Mouse (Mus musculus) stomach, postnatal 0 days (tissue): ENCODE measurements around the gene Mast4. TPM values are rescaled to one million over a fixed set of nuclear protein-coding genes. Genes with fewer than 3 reads are reported as not detected.

Experiments
- ATAC-seq: fragments of 200-750 bp; cut with Nextera tagmentation; 2 replicates; pipeline ENCODE4 v1.8.0; 2017; ENCODE audit not compliant: low FRiP score, low TSS enrichment
- DNase-seq: peaks from one replicate; pipeline ENCODE4 v3.0.0-alpha.2; 2016; ENCODE audit warnings: low spot score
- H3K27ac ChIP-seq: fragments of 300-500 bp; sonication (generic); replicated peaks from 2 replicates; pipeline ENCODE4 v1.5.1; 2014; ENCODE audit warnings: mild to moderate bottlenecking, control low read depth
- H3K27me3 ChIP-seq: fragments of 300-500 bp; sonication (generic); 2 replicates; pipeline ENCODE4 v1.6.1; 2014; ENCODE audit warnings: low read length; ENCODE audit not compliant: control insufficient read depth, insufficient read depth
- H3K36me3 ChIP-seq: fragments of 300-500 bp; sonication (generic); 2 replicates; pipeline ENCODE4 v1.6.1; 2014; ENCODE audit warnings: low read length, mixed read lengths; ENCODE audit not compliant: control insufficient read depth, insufficient read depth
- H3K4me1 ChIP-seq: fragments of 300-500 bp; sonication (generic); replicated peaks from 2 replicates; pipeline ENCODE4 v1.6.1; 2014; ENCODE audit warnings: antibody characterized with exemption; ENCODE audit not compliant: control insufficient read depth, insufficient read depth
- H3K4me2 ChIP-seq: fragments of 300-500 bp; sonication (generic); replicated peaks from 2 replicates; pipeline ENCODE4 v1.6.1; 2014; ENCODE audit warnings: low read depth, mild to moderate bottlenecking, control low read depth, moderate library complexity
- H3K4me3 ChIP-seq: fragments of 300-500 bp; sonication (generic); 2 replicates; pipeline ENCODE4 v1.5.1; 2014; ENCODE audit warnings: low read depth, low read length, control low read depth
- H3K9ac ChIP-seq: fragments of 300-500 bp; sonication (generic); 2 replicates; pipeline ENCODE4 v1.6.1; 2014; ENCODE audit warnings: mild to moderate bottlenecking, low read length, control low read depth, mixed read lengths
- H3K9me3 ChIP-seq: fragments of 300-500 bp; sonication (generic); 2 replicates; pipeline ENCODE4 v1.6.1; 2016; ENCODE audit warnings: low read length; ENCODE audit not compliant: control insufficient read depth
- CTCF ChIP-seq: IDR thresholded peaks from 2 replicates; pipeline ENCODE4 v1.5.1; 2016; ENCODE audit warnings: antibody characterized with exemption, low read depth, mild to moderate bottlenecking, moderate library complexity
- EP300 ChIP-seq: optimal IDR thresholded peaks from 2 replicates; pipeline ENCODE3; 2016; ENCODE audit warnings: antibody characterized with exemption
- WGBS: fragments of 180-500 bp; shearing (Covaris S2); extraction: QIAGEN DNeasy Blood & Tissue Kit; methylation state at CpG from one replicate; pipeline ENCODE4 v1.1.7; 2014; 5-methylcytosine and 5-hydroxymethylcytosine counted together
- polyA plus RNA-seq: library from polyadenylated mRNA; unstranded; fragments of >200 nt; fragmentation: Nextera tagmentation; extraction: Ambion mirVana; gene quantifications from 2 replicates; pipeline ENCODE4 v1.2.1, GENCODE M21; 2015

Mast4 gene
- polyA plus RNA-seq, 1 experiment from 2014 or later: 18.2 TPM

DNA sequence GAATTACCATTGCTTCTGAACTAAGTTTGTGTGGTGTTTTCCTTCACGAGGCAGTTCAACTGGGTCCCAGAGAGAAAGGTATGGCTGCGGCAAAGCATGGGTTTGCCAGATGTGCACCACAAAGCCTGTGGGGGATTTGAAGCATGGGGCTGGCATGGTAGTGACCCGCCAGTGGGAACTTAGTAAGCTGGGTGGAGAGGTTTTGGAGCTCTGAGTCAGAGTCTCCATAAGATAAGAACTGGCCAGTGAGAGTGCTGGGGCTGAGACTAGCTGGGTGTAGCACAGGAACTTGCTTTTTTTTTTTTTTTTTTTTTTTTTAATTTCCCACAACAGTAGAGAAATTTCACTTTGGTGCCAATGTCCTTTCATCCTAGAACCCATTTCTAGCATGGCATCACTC is 73.9 kb downstream of the Mast4 start:
- WGBS: 73% methylated on average over 3 of the region's 3 CpGs
- H3K4me1 ChIP-seq: no peaks in the 10 kb centered on the region
- no peak for ATAC-seq
- no peak for TF ChIP-seq EP300
- no peak for TF ChIP-seq CTCF
- H3K9me3 ChIP-seq: no peaks in the 10 kb centered on the region
- H3K27me3 ChIP-seq: no peaks in the 10 kb centered on the region
- DNase-seq: no peak
- H3K36me3 ChIP-seq: no peaks in the 10 kb centered on the region
- no peak overlapping the region for H3K4me3 ChIP-seq
- H3K9ac ChIP-seq: no peak overlapping the region
- H3K27ac ChIP-seq: no peak overlapping the region
- no peak overlapping the region for H3K4me2 ChIP-seq

DNA sequence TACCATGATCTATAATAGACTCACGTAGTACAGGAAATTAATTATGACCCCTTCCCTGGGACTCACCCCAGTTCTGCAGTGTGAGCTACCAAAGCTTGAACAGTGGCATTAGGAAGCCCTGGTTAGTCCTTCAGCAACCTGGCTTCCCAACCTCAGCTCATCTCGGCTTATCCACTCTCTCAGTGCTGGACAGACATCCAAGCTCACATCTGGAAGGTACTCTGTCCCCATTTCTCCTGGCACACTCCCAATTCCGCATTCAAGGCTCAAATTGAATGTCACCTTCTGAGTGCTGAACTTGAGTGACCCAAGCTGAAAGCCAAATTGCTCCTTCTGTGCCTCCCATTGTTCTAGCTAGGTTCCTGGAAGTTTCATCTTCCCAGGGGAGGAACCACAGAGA is 76.2 kb downstream of the Mast4 start:
- Histone ChIP-seq H3K4me3 (no peak overlapping the region), H3K27ac (no peak overlapping the region), H3K36me3 (no peaks in the 10 kb centered on the region), H3K27me3 (no peaks in the 10 kb centered on the region), H3K4me1 (no peaks in the 10 kb centered on the region), H3K9me3 (no peaks in the 10 kb centered on the region), H3K9ac (no peak overlapping the region), H3K4me2 (no peak overlapping the region)
- DNase-seq: no peak
- WGBS: 59% methylated on average over 3 of the region's 3 CpGs
- ATAC-seq: no peak
- TF ChIP-seq CTCF: no peak
- TF ChIP-seq EP300: no peak

DNA sequence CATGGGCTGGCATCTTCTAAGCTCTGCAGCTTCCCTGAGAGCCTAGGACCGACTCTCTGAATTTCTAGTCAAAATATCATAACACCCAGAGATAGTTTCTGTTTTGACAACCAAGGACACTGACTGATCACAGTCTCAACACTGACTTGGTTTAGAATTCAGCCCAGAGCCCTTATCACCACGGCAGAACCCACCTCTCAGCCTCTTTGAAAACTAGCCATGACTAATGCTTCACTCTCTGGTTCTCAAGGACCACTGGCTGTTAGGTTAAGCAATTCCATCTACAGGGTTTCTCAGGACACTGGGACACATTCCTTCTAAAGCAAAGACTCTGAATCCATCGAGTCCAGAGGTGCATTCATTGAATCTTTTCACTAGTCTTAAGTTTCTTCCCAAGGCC is 79.4 kb downstream of the Mast4 start:
- ATAC-seq (no peak), DNase-seq (no peak)
- Histone ChIP-seq H3K27ac (no peak overlapping the region), H3K9me3 (no peaks in the 10 kb centered on the region), H3K4me3 (no peak overlapping the region), H3K4me2 (no peak overlapping the region), H3K4me1 (no peaks in the 10 kb centered on the region), H3K9ac (no peak overlapping the region), H3K27me3 (no peaks in the 10 kb centered on the region), H3K36me3 (no peaks in the 10 kb centered on the region)
- no peak for TF ChIP-seq EP300
- TF ChIP-seq CTCF: no peak
- WGBS: 73% methylated on average over 3 of the region's 3 CpGs

DNA sequence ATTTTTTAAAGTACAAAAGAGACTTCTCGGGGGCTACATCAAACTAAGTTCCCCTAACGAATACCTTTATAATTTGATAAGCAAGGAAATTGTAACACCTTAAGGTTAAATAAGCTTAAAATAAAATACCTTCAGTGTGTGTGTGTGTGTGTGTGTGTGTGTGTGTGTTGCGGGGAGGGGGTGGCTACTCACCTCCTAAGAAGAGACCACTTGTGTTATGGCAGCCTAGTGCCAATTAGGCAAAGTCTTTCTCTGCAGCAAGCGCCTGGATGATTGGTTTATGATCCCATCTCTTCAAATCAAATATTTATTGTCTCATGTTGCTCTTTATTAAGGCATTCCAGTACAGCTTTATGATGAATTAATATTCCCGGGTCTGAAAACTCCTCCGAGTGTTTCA is 81.2 kb downstream of the Mast4 start:
- DNase-seq: no peak
- Histone ChIP-seq H3K27me3 (no peaks in the 10 kb centered on the region), H3K4me3 (no peak overlapping the region), H3K36me3 (no peaks in the 10 kb centered on the region), H3K9ac (no peak overlapping the region), H3K4me2 (no peak overlapping the region), H3K9me3 (no peaks in the 10 kb centered on the region), H3K4me1 (no peaks in the 10 kb centered on the region), H3K27ac (no peak overlapping the region)
- WGBS: 90% methylated on average over 6 of the region's 6 CpGs
- ATAC-seq: no peak
- TF ChIP-seq CTCF: no peak
- TF ChIP-seq EP300: no peak

DNA sequence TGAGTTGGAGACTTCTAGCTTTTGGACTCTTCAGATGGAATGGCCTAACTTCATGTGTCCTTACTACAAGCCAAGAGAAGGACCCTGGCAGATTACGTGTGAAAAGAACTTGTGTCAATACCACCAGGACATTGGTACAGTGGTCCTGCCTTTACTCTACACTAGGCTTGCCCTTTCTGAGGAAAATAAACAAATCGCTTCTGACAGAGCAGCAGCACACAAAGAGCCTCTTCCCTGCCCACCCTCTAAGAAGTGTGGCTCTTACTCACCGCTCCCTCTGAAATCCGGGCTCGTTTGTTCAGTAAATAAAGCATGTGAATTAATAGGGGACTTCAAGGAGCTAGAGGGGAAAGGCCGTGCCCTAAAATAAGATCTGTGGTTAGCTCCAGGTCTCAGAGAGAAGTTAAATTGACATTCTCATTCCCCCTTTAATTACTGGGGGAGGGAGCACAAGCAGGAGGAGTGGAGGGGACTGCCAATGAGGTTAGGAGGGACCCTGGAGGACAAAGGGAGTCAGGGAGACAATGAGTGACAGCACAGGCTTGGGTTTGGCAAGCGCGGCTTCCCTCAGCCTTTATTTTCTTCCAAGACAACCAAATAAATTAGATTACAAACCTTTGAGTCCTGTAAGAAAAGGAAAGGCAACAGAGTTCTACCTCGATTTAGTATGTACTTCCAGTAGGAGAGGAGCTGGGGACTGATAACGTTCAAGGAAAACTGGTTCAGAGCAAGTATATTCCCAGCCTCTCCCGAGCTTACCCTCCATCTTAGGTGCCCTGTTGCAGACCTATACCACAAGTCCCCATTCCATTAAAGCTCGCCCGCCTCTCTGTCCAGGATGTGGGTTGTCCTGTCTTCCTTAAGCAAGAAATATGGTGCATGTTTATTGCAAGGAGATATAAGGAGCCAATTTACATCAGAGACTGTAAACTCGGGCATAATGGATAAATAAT is 85.9 kb downstream of the Mast4 start:
- TF ChIP-seq EP300: no peak
- TF ChIP-seq CTCF: no peak
- H3K4me2 ChIP-seq: no peak overlapping the region
- H3K9ac ChIP-seq: no peak overlapping the region
- H3K9me3 ChIP-seq: no peaks in the 10 kb centered on the region
- no peak overlapping the region for H3K27ac ChIP-seq
- DNase-seq: no peak
- H3K4me3 ChIP-seq: no peak overlapping the region
- H3K4me1 ChIP-seq: no peaks in the 10 kb centered on the region
- 37% methylated on average over 14 of the region's 14 CpGs for WGBS
- H3K36me3 ChIP-seq: no peaks in the 10 kb centered on the region
- no peaks in the 10 kb centered on the region for H3K27me3 ChIP-seq
- ATAC-seq: no peak
